Mouse (Mus musculus) cerebellum, adult 18-20 months (tissue): Measurements from ENCODE around the gene Coro2b.

Experiments used
- DNase-seq, 2 experiments: peaks; one replicate each; pipeline ENCODE4 v3.0.0; 2021

The Coro2b gene

GRCm38 (mm10) chr9:62510530-62510936 is 26.3 kb downstream of the Coro2b start:
- no peak for DNase-seq

GRCm38 (mm10) chr9:62509617-62510016 is 27.2 kb downstream of the Coro2b start:
- no peak for DNase-seq

DNA sequence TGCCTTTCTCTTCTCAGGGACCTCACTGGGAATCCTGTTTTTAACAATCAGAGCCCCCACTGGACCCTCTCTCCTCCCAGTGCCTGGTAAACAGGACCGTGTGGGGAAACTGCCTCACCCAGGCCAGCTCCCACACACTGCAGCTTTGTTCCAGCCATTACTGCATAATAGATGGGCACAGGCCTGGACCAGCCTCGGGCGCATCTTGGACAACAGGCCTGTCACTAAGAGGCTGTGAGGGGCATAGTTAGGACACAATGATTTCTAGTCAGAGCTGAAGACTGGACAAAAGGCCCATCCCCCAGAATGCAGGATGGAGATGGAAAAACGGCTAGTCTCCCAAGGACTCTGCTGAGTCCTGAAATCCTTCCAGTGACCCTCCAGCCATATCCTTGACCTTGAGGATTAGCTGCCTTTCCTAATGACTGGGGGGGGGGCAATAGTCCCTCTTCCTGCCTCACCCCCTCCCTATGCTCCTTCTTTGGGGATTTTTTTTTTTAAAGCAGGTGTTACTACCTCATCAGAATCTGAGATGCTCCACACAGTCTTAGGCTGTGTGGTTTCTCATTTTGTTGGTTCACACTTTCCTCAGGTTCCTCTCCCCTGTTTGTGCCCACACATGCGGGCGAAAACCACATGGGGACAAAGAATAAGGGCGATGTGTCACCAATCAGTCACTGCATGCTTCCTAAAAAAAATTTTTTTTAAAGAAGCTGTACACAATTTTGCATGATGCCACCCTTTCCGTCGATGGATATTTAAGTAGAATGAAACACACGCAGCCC is 27.9 kb downstream of the Coro2b start:
- DNase-seq = no peak

- DNase-seq = no peak
Measured at GRCm38 (mm10) chr9:62506467-62507067, 30.3 kb downstream of the Coro2b start.

DNA sequence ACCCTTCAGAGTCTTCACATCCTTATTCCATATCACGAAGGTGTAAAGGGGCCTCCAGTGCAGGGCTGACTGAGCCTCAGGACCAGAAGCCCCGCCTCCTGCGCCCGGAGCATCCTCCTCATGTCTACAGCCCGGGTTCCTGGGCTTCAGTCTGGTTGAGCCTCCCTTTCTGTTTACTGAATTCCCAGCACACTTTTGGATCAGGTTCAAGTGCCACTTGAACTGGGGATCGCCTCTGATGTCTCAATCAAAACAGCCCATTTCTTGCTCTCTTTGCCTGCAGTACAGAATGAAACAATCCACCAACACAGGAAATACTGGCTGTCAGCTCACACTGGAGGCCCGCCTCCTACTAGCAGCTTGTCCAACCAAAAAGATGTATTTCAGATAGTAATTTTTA is 32.7 kb downstream of the Coro2b start:
- peak in 1 of 2 experiments; percentile 56 for DNase-seq

- no peak for DNase-seq
Measured at GRCm38 (mm10) chr9:62502361-62502760, 34.5 kb downstream of the Coro2b start.

- no peak for DNase-seq
Measured at GRCm38 (mm10) chr9:62501566-62501965, 35.3 kb downstream of the Coro2b start.

DNA sequence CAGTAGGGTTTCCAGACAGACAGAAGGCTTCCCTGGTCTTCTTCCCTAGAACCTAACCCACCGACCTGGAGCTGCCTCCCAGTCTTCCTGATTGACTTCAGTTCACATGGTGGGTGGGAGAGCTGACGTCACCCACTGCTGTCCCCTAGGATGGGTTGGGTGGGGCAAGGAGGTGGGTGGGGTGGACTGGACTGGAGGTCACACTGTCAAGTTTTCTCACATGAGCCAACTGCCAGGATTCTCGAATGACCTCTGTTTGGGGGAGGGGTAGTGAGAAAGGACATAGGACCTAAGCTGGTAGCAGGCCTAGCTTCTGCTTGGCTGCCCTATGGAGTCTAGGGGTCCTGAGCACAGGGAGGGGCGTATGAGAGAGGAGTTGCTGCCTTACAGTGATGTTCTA is 36.8 kb downstream of the Coro2b start:
- DNase-seq = no peak

DNA sequence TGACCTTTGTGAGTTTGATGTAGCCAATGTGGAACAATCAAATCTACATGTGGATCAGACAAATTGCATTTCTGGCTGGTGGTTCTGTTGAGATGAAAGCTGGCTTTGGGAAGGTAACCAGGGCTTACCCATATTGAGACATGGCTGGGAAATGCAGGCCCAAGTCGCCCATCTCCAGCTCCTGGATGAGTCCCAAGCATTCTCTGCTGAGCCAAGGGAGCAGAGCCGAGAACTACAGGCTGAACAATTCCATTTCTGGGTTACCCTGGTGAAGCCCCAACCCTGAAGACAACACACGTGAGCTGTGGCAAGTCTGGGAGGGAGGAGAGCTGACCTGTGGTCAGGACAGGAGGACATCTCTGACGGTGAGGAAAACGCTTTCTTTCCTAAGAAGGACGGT is 37.9 kb downstream of the Coro2b start:
- peak; percentile 75 to 82 for DNase-seq

GRCm38 (mm10) chr9:62497135-62498092 is 39.4 kb downstream of the Coro2b start:
- no peak for DNase-seq

DNA sequence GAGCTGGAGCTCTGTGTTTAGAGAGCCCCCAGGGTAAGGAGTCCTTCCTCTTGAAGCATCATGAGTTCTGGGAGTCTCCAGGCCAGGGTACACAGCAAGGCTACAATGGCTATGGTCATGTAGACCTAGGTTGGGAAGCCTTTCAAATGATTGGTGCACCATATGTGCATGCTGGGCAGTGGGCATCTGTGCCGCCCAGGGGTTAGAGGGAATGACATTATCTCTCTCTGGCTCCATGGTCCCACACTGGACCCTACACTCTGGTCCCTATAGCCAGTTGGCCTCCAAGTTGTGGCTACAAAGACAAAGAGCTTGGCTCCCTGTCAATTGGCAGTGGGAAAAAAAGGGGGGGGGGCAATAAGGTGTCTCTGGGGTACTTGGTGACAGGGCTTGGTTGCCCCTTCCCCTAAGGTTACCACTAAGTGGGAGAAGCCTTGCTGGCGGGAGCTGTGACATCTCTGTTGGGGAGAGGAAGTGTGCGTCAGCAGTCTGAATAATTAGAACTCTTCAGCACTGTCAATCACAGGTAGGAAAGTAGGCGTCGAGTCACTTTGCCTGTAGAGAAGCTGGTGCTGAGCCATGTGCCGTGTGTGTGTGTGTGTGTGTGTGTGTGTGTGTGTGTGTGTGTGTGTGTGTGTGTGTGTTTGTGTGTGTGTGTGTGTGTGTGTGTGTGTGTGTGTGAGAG is 44.4 kb downstream of the Coro2b start:
- DNase-seq = no peak

GRCm38 (mm10) chr9:62491611-62492010 is 45.2 kb downstream of the Coro2b start:
- peak in 1 of 2 experiments; percentile 52 for DNase-seq

DNA sequence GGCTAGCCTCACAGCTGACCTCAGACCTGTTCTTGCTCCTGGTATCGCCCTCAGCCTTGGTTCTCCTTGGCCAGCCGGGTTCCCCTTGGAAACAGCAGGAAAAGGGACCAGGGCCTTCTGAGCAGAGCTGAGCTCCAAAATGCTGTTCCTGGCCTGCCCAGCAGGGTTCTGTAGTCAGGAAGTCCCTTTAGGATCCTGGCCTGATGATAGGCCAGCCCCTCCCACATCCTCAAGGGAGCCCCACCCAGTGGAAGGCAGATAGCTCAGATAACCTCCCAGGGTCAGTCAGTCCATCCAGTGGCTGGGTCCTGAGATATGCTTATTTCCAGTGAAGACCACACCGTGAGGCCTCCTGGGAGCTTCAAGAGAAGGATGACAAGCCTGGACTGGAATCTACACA is 45.7 kb downstream of the Coro2b start:
- no peak for DNase-seq

- no peak for DNase-seq
Measured at GRCm38 (mm10) chr9:62484107-62484506, 52.7 kb downstream of the Coro2b start.

DNA sequence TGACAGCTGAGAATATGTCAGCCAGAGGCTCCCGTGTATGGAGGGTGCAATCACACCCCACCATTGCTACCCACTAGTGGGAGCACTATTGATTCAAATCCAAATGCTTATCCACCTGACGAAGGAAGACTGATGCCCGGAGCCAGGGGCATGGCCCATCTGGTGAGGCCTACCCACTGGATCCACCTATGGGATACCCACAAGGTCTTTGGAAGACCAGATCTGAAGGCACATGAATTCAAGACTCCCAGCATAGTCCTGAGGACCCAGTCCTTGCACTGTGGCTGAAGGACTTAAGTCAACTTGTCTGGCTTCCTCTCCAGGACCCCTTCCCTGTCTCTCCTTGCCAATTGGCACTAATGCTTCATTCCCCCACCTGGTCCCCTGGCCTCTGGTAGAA is 54.1 kb downstream of the Coro2b start:
- DNase-seq = no peak

- DNase-seq = no peak
Measured at GRCm38 (mm10) chr9:62480898-62481642, 55.8 kb downstream of the Coro2b start.

GRCm38 (mm10) chr9:62480149-62480548 is 56.7 kb downstream of the Coro2b start:
- DNase-seq = no peak

- DNase-seq = peak; percentile 96 to 97
Measured at GRCm38 (mm10) chr9:62476782-62477487, 59.9 kb downstream of the Coro2b start.

GRCm38 (mm10) chr9:62474206-62474605 is 62.6 kb downstream of the Coro2b start:
- DNase-seq = no peak

DNA sequence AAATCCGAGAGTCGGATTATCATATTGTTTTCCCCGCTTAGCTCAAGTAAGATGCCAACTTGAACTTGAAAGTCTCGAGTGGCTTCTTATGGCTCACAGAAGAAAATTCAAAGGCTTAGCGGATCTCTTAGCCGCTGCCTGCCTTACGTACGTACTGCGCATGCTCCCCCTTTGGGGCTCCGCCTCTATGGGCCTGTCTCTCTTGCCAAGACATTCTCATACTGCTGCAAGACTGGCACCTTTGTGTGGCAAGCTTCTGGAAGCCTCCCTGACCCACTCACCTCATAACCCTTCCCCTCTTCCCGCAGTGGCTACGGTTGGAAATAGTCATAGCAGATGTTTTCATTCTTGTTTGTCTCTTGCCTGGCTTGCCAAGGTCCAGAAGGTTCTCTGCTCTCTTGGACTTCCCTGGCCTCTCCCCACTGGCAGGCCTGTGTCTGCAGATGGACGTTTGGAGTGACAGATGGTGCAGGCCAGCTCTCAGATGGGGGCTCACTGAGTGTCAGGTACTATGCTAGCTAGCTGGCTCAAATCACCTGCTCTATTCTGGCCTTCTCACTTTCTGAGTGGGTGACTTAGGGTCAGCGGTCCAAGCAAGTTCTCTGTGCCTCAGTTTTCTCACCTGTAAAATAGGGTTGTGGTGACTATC is 65.2 kb downstream of the Coro2b start:
- peak; percentile 93 to 97 for DNase-seq

GRCm38 (mm10) chr9:62471041-62471440 is 65.8 kb downstream of the Coro2b start:
- DNase-seq = no peak
